Mouse (Mus musculus) embryo, embryonic 11.5 days (tissue): ENCODE results near the gene Rbm34.

ENCODE experiments used
- DNase-seq: peaks from one replicate; pipeline ENCODE4 v3.0.0-alpha.2; 2012; ENCODE audit warnings: low read depth, low spot score

Rbm34 gene

GRCm38 (mm10) chr8:126961516-126961915, 9.4 kb downstream of the Rbm34 start:
- DNase-seq = no peak

- DNase-seq = no peak
These were observed 18.8 kb downstream of the Rbm34 start for GRCm38 (mm10) chr8:126951900-126952636.

- no peak for DNase-seq
These were observed 21.3 kb downstream of the Rbm34 start for GRCm38 (mm10) chr8:126949527-126949926.

DNA sequence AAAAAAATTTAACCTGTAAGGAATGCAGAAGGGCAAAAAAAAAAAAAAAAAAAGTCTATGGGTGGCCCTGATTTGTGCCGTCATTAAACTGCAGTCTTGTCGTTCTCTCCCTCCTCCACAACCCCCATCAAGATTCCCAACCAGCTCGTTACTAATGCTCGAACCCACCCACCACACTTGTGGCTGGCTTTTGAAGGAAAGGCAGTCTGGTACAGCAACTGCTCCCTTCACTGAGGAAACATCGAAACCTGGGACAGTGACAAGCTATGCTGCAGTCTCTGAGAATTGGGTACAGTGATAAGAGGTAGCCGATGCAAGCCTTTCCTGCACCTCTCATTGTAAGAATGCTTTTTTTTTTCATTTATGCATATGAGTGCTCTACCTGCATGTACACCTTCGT, 24.4 kb downstream of the Rbm34 start:
- DNase-seq = no peak

DNA sequence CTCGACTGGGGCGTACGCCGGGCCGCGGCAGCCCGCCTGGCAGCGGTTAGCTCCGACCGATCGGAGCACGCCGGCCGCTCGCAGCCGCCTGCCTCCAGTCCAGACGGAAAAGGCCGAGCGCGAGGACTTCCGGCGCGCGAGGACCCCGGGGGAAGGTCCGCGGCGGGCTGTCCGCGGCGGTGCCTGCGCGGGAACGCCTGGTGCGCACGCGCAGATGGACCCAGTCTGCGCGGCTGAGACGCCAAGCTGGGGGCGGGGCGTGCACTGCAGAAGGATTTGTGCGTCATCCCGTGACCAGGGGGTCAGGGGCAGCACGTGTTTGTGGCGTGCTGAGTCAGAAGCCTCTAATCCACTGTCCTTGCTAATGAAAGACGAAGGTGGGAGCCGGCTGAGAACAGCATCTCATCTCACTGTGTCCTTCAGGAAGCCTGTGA, 25.1 kb downstream of the Rbm34 start, which contains the start of gene Tomm20:
Gene Tomm20 (minus strand): TSS at position 115 of the 434 bp plus-strand sequence.
- peak; percentile 96 for DNase-seq

- DNase-seq = peak; percentile 42
These were observed 25.8 kb downstream of the Rbm34 start for GRCm38 (mm10) chr8:126944781-126945691.

GRCm38 (mm10) chr8:126943565-126943964, 27.3 kb downstream of the Rbm34 start:
- DNase-seq = no peak

GRCm38 (mm10) chr8:126937337-126937736, 33.5 kb downstream of the Rbm34 start:
- DNase-seq = no peak

- DNase-seq = no peak
These were observed 34.9 kb downstream of the Rbm34 start for GRCm38 (mm10) chr8:126935932-126936331.

- no peak for DNase-seq
These were observed 35.5 kb downstream of the Rbm34 start for GRCm38 (mm10) chr8:126935387-126935786.

GRCm38 (mm10) chr8:126932656-126933055, 38.2 kb downstream of the Rbm34 start:
- DNase-seq = no peak

DNA sequence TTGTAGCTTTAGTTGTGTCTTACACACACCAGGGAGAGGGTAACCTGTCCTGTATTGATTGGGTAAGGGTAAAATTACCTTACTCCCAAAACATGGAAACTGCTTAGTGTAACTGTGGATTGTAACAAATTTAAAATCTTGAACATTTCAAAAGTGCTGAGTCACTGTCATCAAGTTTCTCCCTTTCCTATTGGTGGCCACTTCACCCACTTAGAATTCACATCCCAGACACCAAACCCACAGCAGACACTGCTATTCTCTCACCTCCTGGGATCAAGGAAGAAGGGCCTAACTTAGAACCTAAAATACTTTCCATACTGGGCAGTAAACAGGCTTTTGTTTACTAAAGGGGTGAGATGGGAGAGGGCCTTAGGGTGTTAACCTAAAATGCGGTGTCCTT, 38.6 kb downstream of the Rbm34 start:
- DNase-seq = no peak

- DNase-seq = no peak
These were observed 39.2 kb downstream of the Rbm34 start for GRCm38 (mm10) chr8:126931720-126932119.

- DNase-seq = peak; percentile 52
These were observed 41.2 kb downstream of the Rbm34 start for GRCm38 (mm10) chr8:126929607-126930161.

DNA sequence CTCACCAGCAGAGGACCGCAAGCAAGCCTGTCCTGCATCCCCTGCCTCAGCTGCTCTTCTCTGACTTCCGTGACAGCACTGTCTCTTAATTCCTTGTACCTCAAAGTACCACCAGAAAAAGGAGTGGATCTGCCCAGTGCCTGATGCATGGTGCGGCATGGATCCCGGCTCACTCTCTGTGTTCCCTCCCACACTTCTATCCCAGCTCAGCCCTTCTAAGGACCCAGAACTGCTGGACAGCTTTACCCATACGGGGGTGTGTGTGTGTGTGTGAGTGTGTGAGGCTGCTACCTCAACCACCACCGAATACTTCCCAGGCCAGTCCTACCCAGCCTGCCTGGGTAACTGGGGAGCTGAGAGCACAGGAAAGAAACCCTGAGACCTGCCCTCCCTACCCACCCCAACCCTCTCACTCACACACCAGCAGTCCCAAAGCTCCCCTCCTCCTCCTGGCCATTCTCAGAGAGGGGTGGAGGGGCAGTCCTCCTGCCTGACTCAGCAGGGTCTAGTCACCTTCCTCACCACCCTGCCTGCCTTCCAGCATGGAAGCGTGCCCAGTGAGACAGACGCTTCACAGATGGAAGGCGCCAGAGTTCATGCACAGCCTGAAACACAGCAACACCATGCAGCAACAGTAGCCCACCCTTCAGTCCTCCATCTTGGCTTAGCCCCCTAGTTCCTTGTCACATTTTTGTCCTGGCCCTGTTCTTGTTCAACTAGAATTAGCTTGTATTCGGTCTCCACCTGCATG, 41.9 kb downstream of the Rbm34 start:
- DNase-seq = no peak

- DNase-seq = no peak
These were observed 42.8 kb downstream of the Rbm34 start for GRCm38 (mm10) chr8:126928028-126928427.

- DNase-seq = no peak
These were observed 43.8 kb downstream of the Rbm34 start for GRCm38 (mm10) chr8:126927058-126927457.

DNA sequence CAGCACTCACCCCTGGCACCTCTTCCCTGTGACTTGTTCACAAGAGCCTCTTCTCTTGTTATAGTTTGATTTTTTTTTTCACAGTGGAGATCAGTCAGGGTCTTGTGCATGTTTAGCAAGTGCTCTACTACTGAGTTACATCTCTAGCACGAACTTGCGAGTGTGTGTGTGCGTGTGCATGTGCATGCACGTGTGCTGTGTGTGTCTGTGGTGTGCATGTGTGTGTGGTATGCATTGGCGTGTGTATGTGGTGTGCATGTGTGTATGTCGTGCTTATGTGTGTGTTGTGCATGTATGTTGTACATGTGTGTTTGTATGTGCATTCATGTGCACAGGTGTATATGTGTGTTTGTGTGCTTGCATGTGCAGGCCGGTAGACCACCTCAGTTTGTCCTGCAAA, 47.9 kb downstream of the Rbm34 start:
- DNase-seq = no peak

DNA sequence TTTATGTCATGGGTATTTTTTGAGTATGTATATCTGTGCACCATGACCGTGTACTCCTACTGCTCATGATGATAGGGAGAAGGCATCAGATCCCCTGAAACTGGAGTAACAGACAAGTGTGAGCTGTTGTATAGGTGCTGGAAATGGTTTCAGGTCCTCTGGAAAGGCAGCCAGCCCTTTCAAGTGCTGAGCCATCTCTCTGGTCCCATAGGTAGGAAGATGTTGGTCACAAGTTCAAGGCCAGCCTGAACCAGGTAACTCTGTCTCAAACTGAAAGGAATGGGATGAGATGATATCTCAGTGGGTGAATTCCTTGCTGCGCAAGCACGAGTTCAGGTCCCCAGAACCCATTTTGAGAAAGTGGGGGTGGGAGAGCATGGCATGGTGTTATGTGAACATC, 49.4 kb downstream of the Rbm34 start:
- DNase-seq = no peak

DNA sequence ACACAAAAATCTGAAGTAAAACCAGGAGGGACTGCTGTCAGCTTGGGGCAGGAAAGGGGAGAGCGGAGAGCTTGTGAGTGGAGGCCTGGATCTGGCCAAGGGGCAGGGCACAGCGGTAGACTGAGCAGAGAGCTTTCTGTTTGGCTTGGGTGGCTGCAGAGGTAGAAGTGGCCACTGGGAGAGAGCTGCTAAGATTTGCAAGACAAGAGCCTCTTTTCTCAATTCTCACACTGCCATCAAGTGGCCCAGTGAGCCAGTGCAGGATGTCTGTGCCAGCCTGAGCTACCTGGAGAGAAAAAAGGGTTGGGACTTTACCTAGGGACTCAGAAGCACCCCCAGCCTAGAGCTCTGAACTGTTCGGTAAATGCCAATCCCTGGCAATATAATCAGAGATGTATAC, 50.0 kb downstream of the Rbm34 start:
- peak; percentile 45 for DNase-seq

DNA sequence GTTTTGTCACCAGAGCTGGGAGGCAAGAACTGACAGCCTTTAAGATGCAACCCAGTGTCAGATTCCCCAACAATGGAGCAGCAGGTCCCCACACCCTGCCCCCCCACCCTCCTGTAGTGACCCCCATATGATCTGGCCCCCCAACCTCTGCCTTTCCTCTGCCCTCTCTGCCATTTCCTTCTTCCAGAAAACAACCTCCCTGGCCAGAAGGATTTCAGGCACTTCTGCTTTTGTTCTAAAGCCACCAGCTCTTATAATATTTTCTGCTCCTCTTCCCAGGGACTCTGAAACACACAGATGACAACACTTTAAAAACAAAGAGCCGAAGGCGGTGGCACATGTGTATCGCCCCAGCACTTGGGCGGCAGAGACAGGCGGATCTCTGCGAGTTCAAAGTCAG, 50.5 kb downstream of the Rbm34 start:
- no peak for DNase-seq

GRCm38 (mm10) chr8:126919703-126920102, 51.2 kb downstream of the Rbm34 start:
- no peak for DNase-seq
